Mouse (Mus musculus) lung, adult 2 months (tissue): ENCODE results near the gene Rint1. TPM values are rescaled to one million over a fixed set of nuclear protein-coding genes. Genes with fewer than 3 reads are reported as not detected.

ENCODE experiments used
- DNase-seq: peaks from one replicate; pipeline ENCODE4 v3.0.0; 2022
- H3K4me1 ChIP-seq: fragments of 200-500 bp; 2 replicates; pipeline ENCODE4 v1.6.1; 2011; ENCODE audit warnings: low read length; ENCODE audit not compliant: control insufficient read depth, insufficient read depth
- H3K4me3 ChIP-seq: fragments of 200-500 bp; replicated peaks from 2 replicates; pipeline ENCODE3; 2011; ENCODE audit warnings: low read depth, mild to moderate bottlenecking, control low read depth, low read length; ENCODE audit errors: extremely low read depth
- CTCF ChIP-seq: fragments of 200-500 bp; IDR thresholded peaks from 2 replicates; pipeline ENCODE4 v1.5.1; 2011; ENCODE audit warnings: mild to moderate bottlenecking, low read length, control low read depth; ENCODE audit not compliant: insufficient read depth
- POLR2A ChIP-seq: fragments of 200-500 bp; IDR thresholded peaks from 2 replicates; pipeline ENCODE4 v1.6.1; 2011; ENCODE audit warnings: low read depth, mild to moderate bottlenecking, control low read depth, low read length, borderline replicate concordance; ENCODE audit errors: extremely low read depth
- WGBS: fragments of 180-500 bp; shearing (Covaris S2); methylation state at CpG from one replicate; pipeline ENCODE4 v1.1.7; 2018; 5-methylcytosine and 5-hydroxymethylcytosine counted together
- polyA plus RNA-seq: library from polyadenylated mRNA; depleted of rRNA; stranded (reverse); fragments of >200 nt; gene quantifications from 2 replicates; pipeline ENCODE4 v1.2.3, GENCODE M21; 2012; rRNA removed

Rint1 gene
- polyA plus RNA-seq, 1 experiment: 10.4 TPM

DNA sequence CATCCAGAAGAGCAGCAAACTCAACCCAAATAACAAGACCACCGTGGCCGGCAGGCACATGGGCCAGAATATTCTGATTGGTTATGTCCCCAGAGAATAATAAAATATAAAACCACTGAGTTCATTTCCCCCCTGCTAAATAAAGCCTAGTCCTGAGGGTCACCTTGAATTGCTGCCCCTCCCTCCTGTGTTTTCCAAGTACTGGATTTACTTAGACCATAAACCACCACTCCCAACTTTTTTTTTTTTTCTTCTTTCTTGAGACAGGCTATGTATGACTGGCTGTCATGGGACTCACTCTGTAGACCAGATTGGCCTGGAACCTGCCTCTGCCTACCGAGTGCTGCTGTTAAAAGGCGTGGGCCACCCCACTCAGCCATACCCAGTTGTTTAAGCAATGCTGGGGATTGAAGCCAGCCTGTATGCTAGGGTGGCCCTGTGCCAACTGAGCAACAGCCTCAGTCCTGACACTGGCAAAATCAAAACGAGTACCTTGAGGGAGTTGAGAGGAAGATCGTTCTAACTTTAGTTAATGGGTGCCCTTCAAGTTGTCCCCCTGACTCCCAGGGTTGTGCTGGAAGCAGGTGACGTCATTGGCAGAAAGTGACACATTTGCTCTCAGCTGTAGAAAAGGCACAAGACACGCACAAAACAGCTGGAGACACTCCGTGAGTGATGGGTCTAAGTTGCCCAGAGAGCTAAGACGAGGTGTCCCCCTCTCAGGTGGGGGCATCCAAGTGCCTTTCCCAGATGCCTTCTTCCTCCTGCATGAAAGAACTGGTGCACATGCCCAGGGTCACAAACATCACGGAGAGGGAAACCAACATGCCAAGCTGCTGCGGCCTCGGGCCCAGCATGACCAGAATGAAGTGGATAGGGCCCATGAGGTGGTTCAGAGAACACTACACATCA lies 76.8 kb downstream of the Rint1 start:
- no peak for DNase-seq
- no peaks in the 10 kb centered on the region for H3K4me1 ChIP-seq
- WGBS: 76% methylated on average over 13 of the region's 13 CpGs
- H3K4me3 ChIP-seq: no peak overlapping the region
- TF ChIP-seq CTCF (no peak), POLR2A (no peak)

DNA sequence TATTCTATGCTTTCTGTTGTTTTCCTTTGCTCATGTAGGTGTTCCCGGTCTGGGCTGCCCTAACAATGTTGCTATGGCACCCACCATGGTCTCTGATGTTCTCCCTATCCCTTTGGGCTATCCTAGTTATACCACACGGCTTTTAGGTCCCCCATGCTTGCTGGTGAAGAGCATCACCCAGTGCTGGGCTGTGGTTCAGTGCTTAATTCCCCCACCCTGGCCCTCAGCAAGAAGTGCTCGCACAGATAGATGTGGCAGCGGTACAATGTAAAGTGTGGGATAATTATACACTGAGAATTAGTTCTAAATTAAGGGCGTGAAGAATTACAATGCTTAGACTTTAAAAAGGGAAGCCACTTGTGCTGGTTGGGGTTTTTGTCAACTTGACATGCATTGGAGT lies 78.4 kb downstream of the Rint1 start:
- no peak for TF ChIP-seq POLR2A
- no peak for DNase-seq
- 90% methylated on average over 5 of the region's 5 CpGs for WGBS
- no peaks in the 10 kb centered on the region for H3K4me1 ChIP-seq
- H3K4me3 ChIP-seq: no peak overlapping the region

Other genes with a start within 250 kb of the Rint1 start
- gene Srpk2, start 103.1 kb upstream of the Rint1 start, polyA plus RNA-seq: 5.3 and 7.8 TPM in 2 replicates
- gene Pus7, start 4.0 kb upstream of the Rint1 start, polyA plus RNA-seq: 2.3 and 3.1 TPM in 2 replicates
- 24.4 and 29.4 TPM in 2 replicates for gene Tomm7, start 56.5 kb downstream of the Rint1 start, polyA plus RNA-seq
- 4.8 and 7.8 TPM in 2 replicates for gene Fam126a, start 243.0 kb downstream of the Rint1 start, polyA plus RNA-seq